Mouse (Mus musculus): ENCODE results near the gene P3h4. TPM values are rescaled to one million over a fixed set of nuclear protein-coding genes. Genes with fewer than 3 reads are reported as not detected.

The P3h4 gene
- total RNA-seq, 1 experiment from 2014 or later, result 29.4 TPM

- no peak for DNase-seq
Measured at GRCm38 (mm10) chr11:100360175-100360574, 54.5 kb downstream of the P3h4 start.

Small RNAs within 50 kb of the gene (microRNA-seq; reads per million reads assigned to microRNA genes)
- 0 reads per million in 2 experiments for gene Gm27374

Other genes with a start within 250 kb of the P3h4 start
- not detected in 2 replicates for gene Krt9, start 221.6 kb downstream of the P3h4 start, total RNA-seq (2021)
- not detected in 2 replicates for gene Krt14, start 207.3 kb downstream of the P3h4 start, total RNA-seq (2021)
- not detected in 2 replicates for gene Krt16, start 165.9 kb downstream of the P3h4 start, total RNA-seq (2021)
- not detected in 2 replicates for gene Krt17, start 153.8 kb downstream of the P3h4 start, total RNA-seq (2021)
- not detected in 2 replicates for gene Krt42, start 145.0 kb downstream of the P3h4 start, total RNA-seq (2021)
- gene Eif1, start 95.0 kb downstream of the P3h4 start, total RNA-seq (2021), result 904 and 1,056 TPM in 2 replicates
- gene Gast, start 80.4 kb downstream of the P3h4 start, total RNA-seq (2021), result not detected in 2 replicates
- 46.0 and 68.7 TPM in 2 replicates for gene Hap1, start 58.7 kb downstream of the P3h4 start, total RNA-seq (2021)
- gene Jup, start 17.1 kb downstream of the P3h4 start, total RNA-seq (2021), result 59.5 and 81.5 TPM in 2 replicates
- 23.8 and 24.7 TPM in 2 replicates for gene Fkbp10, start 861 bp upstream of the P3h4 start, total RNA-seq (2021)
- 60.3 and 63.2 TPM in 2 replicates for gene Nt5c3b, start 27.0 kb upstream of the P3h4 start, total RNA-seq (2021)
- gene Klhl10, start 27.1 kb upstream of the P3h4 start, total RNA-seq (2021), result 1.2 and 1.3 TPM in 2 replicates
- gene Klhl11, start 57.9 kb upstream of the P3h4 start, total RNA-seq (2021), result 55.1 and 62.2 TPM in 2 replicates
- 1,778 and 1,859 TPM in 2 replicates for gene Acly, start 113.2 kb upstream of the P3h4 start, total RNA-seq (2021)
- gene Ttc25, start 130.8 kb upstream of the P3h4 start, total RNA-seq (2021), result 4.1 and 5.5 TPM in 2 replicates
- gene Cnp, start 160.1 kb upstream of the P3h4 start, total RNA-seq (2021), result 35.4 and 57.8 TPM in 2 replicates
- 40.3 and 46.8 TPM in 2 replicates for gene Nkiras2, start 204.4 kb upstream of the P3h4 start, total RNA-seq (2021)
- 237 and 251 TPM in 2 replicates for gene Dnajc7, start 205.3 kb upstream of the P3h4 start, total RNA-seq (2021)